Mouse (Mus musculus) lung, postnatal 36 days (tissue): ENCODE measurements around the gene Gm128.

Experiments
- DNase-seq: peaks from one replicate; pipeline ENCODE4 v3.0.0; 2022; ENCODE audit warnings: mixed read lengths

Gene Gm128

DNA sequence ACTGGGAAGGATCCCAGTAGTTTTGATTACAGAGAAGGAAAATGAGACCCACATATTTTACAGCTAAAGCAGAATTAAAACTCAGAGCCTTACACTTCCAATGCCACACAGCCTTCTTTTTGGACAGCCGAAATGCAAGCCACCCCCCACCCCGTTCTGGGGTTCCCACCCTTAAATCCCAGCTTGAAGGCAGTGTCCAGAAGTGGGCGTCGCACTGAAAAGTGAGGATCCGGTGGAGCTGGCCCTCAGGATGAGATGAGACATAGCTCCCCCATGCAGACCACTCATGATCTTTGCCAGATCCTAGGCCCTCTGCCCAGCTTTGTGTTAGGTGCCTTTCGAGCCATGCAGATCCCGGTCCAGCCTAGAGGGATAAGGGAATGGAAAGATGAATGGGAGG is at the start of gene Gm128:
Gene Gm128, minus strand, starts transcription at position 101 of the 400 bp plus-strand sequence.
- DNase-seq = no peak

DNA sequence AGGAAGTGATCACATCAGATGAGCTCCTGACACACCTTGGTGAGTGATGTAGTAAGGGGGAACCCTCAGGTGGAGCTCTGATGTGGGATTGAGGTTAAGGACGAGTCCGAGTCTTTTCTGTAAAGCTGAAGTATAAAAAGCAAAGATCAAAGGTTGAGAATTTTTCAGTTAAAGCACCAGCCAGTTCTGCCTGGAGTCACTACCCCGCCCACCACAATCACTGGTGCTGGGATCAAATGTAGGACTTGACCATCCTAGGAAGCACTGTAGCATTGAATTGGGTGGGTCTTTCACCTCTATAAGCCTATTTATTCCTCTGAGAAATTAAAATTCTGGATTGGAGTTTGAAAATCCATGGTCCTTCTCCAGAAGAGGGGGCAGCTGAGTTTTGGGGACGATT is 49.6 kb upstream of the Gm128 start:
- no peak for DNase-seq

DNA sequence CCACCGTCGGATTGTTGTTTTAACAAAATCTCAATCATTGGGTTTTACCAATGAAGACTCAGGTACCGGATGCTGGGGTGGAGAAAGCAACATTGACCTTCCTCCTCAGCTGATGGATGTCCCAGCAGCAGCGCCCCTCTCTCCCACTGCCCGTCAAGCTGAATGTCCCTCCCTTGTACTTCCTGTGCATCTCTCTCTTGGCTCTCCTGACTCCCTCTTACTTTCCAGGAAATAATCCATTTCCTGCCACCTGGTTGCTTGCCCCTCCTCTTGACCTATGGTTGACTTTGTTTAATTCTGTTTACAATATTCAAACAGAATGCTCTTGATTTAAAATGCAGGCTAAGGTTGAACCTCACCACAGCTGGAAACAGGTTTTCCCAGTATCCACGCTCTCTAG is 48.8 kb upstream of the Gm128 start:
- DNase-seq = no peak

DNA sequence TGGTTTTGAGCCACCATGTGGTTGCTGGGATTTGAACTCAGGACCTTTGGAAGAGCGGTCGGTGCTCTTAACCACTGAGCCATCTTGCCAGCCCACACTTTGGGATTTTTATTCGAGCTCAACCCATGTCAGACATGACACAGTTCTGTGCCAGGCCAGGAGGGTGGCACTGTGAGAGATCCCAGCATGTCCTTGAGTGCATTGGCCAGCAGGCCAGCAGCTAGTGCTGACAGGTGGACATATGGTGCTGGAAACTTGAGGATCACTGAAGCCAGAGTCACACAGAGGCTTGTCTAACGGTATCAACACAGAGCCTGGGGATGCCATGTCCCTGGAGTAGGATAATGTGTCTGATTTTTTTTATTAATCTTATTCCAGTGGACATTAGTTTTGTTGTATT is 48.0 kb upstream of the Gm128 start:
- no peak for DNase-seq

DNA sequence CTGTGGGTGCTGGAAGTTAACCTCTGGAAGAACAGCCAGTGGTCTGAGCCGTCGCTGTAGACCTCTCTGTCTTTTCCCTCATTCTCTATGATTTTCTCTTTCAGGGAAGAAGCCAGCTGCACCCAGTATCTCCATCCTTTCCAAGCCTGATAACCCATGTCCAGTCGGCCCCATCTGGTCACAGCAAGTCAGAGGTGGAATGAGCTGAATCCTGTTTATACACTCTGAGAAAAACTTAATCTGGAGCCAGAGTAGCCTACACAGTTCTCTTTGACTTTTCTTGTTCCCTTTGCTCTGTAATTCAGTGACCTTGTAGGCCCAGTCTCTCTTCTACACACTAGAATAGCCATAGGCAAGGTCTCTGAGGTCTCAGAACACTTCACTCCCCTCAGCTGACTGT is 46.1 kb upstream of the Gm128 start:
- no peak for DNase-seq

DNA sequence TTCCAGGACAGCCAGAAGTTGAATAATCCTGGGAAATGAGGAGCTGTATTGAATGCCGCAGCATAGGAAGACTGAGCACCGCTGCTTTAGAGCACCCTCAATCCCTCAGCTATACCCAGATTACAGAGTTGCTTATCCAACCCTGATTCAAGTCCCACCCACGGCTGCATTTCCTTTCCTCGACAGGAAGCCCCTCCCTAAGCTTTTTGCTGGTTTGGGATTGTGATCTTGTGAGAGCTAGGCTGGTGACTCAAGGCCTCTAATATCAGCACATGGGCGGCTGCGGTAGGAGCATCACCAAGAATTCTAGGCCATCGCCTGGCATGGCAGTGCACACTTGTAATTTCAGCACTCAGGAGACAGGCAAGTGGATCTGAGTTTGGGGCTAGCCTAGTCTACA is 45.1 kb upstream of the Gm128 start:
- peak; percentile 73 for DNase-seq

DNA sequence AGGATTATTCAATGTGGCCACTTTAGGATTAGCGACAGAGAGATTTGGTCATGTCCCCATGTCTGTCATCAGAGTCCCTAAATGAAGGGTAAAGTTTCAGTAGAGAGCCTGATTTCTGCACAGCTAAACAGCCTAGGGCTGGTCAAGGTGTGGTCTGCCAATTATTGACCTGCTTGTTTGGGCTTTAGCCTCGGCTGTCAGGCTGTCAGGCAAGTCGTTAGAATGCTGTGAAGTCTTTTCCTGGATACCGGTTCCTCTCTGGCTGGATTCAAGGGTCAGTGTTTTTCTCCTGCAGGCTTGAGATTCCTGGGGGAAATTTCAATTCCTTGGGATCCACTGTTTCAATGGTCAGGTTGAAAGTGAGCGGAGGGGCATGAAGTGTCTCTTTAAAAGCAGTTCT is 44.6 kb upstream of the Gm128 start:
- DNase-seq = no peak

DNA sequence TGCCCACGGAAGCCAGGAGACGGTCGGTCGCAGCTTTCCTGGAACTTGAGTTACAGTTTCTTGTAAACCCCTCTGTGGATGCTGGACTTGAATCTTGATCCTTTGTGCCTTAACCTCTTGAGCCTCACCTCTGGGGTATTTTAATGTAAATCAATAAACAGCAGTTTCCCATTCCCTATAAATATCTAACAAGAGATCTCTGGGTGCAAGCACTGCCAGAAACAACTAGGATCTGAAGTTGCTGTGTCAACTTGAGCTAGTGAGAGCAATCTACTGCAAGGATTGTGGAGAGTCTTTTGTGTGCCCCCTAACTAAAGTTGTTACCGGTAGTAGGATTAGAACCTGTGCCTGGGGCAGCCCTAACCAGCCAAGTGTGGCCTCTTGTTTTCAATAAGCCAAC is 44.0 kb upstream of the Gm128 start:
- DNase-seq = no peak

DNA sequence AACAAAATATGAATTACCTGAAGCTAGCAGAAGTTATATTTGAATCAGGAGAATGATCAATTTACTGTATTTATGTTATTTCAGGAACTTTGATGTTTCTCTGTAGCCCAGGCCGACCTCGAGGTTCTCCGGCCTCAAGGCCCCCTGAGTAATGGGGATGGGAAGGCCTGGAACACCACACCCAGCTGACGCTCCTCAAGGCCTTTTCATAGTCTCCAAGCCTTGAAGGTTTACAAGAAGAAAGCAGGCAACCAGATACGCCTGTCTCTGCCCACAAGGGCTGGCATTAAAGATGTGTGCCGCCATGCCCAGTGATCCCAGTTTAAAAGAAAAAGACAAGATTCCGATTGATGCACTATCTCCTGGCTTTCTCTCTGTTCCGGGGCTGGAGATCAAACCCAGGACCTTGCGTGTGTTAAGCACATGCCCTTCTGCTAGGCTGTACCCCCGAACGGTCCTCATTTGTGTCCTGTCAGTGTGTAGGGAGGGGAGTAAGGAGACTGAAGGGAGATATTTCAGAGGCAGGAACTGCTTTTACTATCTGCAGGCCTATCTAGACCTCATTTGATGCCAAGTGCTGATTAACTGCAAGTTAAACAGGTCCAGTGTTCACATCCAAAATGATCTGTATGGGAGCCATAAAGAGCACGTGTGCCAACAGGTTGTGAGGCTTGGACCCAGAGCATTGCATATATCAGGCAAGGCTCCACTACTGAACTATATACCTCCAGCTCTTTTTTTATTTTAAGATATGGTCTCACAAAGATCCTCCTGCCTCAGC is 43.3 kb upstream of the Gm128 start:
- no peak for DNase-seq

DNA sequence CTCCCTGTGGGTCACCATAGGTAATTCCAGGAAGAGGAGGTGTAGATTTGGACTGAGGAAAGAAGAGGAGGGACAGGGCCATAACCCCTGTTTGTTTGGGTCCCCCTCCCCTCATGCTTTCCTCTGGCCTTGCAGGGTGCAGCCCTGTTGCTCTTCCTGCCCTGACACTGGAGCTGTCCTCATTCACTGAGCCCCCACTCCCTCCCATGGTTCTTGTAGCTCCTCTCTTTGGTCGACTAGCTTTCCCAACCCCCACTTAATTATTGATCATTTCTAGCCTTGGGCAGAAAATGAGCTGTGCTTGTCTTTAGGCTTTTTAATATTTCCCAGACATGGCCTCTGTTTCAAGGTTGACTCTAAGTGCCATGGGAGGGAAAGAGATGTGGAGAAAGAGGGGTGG is 42.7 kb upstream of the Gm128 start:
- DNase-seq = no peak

DNA sequence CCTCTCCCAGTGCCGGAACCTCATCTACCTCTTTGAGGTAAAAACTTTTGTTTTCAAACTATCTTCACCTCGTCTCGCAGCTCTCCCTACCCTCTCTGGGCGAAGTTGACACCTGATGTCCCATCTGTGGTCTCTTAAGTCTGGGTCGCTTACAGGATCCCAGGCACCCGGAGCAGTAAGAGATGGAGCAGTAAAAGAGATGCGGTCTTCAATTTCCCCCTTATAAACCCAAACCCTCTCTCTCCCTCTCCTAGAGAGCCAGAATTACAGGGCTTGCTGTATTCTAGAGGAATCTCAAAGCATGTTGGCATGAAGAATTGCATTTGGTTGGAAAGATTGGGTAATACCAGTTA is 42.2 kb upstream of the Gm128 start:
- DNase-seq = no peak

DNA sequence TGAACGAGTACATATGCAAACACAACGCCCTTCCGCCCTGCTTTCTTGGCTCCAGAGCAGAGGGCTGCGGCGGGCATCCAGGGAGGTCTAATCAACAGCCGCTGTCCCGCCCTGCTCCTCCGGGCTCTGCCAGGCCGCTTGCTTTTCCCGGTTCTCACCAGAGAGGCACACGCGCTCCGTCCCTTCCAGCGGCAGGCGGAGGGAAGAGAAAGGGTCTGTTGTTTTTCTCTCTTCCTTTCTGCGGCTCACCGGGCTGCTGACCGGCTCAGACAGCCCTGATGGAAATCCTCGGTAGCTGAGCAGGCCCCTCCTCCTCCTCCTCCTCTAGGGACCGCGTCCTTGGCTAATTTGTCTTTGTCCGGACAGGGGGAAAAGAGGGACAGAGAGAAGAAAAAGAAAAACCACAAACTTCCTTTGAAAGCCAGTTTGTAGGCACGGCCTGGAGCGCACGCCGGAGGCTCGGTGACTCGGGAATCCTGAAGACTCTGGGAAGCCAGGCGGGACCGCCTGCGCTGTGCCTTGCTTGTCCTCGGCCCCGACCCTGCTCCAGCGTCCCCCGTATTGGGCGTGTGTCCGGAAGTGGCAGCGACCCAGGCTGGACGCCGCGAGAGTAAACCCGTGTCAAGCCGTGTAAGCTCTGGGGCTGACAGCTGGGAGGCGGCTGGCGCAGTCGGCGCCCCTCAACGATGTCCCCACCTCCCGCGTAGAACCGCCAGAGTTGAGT is 41.6 kb upstream of the Gm128 start:
- peak; percentile 90 for DNase-seq

DNA sequence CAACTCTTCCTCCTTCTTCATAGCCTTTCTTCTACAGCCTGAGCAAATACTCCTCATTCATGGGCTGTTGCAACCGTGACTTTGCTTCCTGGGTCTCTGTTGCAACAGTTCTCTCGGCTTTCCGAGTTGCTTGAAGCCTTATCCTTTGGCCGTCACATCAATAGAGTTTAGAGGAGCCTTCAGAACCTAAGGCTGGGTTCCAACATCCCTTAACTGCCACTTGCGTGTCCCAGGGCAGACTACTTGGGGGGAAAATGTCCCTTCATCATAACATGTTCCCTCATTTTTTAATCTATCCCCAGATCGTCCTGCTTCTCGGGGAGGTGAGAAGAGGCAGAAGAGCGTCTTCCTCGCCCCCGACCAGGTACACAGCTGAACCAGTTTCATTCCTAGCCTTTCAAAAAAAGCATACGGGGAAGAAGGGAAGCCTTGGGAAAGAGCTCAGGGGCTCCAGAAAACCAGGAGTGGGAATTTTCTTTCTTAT is 41.0 kb upstream of the Gm128 start:
- peak; percentile 90 for DNase-seq

DNA sequence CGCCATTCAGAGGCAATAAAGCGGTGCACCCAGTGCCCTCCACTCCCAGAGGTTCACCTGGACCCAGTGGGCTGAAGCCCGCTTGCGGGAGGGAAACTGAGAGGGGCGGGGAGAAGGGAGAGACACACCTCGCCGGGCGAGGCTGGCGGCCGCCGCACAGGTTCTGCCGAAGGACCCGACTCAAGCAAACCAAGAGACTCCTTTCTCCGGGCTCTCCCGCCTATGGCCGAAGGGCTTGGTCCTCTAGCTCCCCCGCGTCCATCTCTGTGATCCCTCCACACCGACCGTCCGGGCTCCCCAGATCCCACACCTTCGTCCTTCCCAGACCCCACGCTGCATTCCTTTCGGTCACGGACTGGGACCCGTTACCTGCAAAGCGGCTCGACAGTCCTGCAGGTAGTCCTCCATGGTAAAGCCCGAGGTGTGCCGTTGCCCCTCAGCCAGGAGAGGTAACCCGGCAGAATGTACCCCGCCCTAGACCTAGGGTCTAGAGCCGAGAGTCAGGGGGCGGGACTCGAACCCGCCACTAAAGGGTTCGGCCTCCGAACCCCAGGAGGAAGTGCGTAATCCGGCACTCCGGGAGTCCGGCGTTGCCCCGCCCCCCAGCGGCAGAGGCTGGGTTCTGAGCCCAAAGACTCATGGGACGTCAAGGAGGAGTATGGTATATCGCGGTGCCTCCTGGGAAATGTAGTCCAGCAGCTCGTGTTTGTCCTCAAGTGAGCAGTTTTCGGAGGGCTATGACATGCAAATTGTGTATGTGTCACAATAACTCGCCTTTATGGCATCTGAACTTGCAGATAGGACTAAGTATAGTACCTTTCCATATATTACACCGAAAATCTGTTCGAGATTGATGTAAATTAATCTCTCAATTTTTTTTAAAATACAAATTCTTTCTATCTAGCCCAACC is 40.1 kb upstream of the Gm128 start, which contains the start of the genes Mindy1 and Prune1:
Gene Mindy1, plus strand, starts transcription at position 130 of the 911 bp plus-strand sequence.
Gene Prune1, minus strand, starts transcription at position 861 of the 911 bp plus-strand sequence.
- peak; percentile 100 for DNase-seq

DNA sequence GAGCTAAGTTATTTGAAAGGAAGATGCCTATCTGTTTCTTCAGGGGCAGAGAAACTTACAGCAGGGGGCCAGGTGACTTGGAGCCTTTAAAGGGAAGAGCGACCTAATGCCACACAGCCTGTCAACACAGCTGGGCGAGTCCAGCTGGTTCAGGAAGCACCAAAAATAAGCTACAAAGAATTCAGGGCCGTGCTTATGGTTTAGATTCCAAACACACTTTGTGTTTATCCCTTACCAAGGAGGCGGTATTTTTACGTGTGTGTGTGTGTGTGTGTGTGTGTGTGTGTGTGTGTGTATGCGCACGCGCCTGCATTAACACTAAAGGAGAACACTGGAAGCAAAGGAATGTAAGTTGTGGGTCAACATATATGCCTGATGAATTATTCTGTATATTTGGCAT is 39.3 kb upstream of the Gm128 start:
- DNase-seq = peak; percentile 70

DNA sequence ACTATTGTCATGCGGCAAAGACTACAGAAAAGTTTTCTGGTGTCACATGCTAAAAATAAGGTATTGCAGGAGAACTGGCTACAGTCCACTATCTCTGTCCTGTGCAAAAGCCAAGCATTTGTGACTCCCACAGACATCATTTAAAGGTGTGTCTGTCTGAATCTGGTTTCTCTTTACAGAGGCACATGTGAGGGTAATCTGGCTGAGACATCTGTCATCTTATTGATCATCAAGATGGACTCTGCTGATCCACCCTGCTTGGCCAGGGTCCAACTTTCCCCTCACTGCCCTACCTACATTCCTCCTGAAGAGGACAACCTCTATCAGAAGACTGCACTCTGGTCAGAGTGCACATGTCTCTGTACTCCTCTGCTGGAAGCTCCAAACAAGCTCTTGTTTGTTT is 35.8 kb upstream of the Gm128 start:
- DNase-seq = no peak

DNA sequence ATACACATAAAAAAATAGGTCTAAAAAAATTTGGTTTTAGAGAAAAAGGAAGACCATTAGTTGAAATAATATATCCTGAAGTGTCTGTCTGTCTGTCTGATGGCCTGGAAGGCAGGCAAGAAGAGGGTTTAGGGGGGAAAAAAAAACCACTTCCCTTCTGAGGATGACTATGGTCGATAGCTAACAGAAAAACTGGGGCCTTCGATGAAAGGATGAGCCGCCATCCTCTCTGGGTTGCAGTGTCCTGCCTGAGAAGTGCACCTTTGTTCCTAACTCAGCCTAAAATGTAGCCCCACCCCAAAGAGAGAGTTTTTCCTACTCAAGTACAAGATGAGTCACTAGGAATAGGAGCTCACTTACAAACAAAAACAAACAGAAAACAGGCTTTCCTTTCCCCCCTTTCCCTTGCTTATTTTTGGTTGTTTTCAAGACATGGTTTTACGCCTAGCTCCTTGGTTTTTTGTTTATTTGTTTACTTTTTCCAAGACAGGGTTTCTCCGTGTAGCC is 35.1 kb upstream of the Gm128 start:
- DNase-seq = no peak

DNA sequence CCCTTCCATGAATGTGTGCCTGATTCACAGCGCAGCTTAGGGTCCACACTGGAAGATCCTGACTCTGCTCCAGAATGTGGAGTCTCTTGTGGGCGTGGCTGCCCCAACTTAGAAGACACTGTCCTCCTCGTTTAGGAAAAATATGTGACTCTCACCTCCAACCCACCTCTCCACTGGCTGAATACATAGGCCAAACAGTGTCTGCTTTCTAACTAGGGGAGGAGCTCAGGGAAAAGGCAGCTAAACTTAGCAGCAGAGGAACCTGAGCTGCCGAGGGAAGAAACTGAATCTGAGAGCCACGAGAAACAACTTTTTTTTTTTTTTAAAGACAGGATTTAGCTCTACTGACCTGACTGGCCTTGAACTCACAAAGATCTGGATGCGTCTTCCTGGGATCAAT is 33.8 kb upstream of the Gm128 start:
- DNase-seq = no peak

DNA sequence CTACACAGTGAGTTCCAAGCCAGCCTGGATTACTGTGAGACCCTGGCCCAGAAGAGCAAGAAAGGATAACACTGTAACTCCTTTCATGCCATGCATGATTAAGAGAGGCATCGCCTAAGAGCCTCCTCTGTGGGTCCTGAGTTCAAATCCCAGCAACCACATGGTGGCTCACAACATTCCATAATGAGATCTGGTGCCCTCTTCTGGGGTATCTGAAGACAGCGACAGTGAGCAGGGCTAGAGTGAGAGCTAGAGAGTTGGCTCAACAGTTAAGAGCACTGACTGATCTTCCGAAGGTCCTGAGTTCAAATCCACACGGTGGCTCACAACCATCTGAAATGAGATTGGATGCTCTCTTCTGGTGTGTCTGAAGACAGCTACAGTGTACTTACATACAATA is 33.1 kb upstream of the Gm128 start:
- DNase-seq = no peak

DNA sequence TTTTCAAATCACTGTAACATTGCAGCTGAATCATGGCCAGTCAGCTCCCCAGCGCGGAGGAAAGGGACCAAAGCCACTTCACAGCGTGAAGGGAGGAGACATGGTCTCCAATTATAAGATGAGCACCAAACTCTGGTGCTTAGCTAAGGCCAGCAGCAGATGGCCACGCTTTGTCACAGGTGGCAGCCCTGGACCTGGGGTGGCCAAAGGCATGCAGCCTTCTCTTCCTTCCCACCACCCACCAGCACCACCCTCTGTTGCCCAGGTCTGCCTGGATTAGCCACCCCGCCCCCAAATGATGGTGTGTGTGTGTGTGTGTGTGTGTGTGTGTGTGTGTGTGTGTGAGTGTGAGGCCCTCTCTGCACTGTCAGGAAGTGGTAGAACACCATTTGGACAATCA is 32.1 kb upstream of the Gm128 start:
- DNase-seq = no peak

DNA sequence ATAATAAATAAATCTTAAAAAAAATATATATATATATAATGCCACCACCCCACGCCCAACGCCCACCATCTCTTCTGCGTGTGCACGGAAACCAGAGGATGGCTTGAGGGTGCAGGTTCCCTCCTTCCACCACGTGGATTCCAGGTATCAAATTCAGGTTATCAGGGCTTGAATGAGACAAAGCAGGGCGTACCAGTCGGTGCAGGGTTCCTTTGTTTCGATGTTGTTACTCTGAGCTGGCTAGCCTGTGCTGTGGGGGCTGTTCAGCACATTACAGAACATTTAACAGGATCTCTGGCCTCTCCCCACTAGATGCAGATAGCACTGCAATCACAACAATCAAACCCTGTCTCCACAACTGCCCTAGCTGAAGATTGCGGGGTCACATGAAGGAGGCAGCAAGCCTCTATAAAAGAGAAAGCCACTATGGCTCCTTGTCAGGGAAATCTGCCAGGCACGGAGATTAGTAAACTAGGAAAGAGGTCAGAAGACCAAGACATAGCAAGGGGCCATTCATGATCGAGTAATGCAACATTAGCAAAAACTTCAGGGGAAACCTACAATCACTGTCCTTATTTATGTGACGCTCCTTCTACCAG is 29.5 kb upstream of the Gm128 start:
- DNase-seq = no peak

DNA sequence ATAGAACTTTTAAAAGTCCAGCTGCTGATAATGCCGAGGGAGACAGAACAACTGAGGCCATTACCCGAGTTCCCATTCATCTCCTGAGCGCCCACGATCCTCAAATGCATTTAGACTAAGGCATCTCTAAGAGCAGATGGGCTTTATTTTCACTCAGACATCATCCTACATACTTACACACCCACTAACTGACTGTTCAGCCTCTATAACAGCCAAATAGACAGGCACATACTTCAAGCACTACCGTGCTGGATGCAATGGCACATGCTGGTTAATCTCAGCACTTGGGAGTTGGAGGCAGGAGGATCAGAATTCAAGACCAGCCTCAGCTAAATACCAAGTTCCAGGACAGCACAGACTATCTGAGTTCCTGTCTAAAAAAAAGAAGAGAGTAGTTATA is 28.4 kb upstream of the Gm128 start:
- no peak for DNase-seq

DNA sequence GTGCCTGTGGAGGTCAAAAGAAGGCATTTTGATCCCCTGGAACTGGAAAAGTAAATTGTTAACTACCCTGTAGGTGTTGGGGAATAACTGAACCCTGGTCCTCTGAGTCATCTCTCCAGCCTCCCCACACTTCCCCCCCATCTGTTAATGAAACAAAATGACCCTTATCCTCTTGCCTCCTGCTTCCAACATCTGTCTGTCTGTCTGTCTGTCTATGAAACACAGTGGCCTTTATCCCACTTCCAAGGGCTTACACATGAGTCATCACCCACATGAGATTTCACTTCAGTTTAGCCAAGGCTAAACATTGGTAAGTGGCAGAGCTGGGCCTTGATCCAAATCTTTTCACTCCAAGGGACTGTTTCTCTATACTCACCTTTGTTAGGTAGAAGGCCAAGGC is 26.5 kb upstream of the Gm128 start:
- DNase-seq = peak; percentile 47
